In the genomic region with DNA sequence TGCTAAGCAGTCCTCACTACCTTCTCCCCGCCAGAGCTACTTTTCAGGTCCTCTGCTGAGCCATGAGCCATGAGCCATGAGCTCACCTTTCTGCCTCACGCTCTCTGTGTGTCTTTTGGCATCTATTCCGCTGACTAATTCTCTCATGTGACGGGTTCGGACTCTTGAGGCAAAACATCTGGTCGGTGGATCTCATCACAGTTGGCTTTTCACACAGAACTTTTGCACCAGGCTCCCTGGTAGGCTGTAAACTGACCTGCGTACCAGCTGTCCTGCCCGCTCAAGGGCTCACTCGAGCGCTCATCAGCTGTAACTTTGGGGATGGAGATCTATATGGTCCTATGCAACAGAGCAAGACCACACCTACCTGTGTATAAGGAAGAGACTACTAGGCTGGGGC, we compare ENCODE assay signal across 7 mouse cellular contexts. TPM values are rescaled to one million over a fixed set of nuclear protein-coding genes. Genes with fewer than 3 reads are reported as not detected.
DNase-seq lines count a peak whose midpoint lies in the region; ATAC-seq and TF ChIP-seq lines count a peak whose summit lies in the region.

No protein-coding gene starts in this region.

- peak overlapping the region; percentile 47 for H3K4me3 ChIP-seq in gastrocnemius, adult 2 months
- no peak overlapping the region for H3K4me3 ChIP-seq in intestine, embryonic 16.5 days (ENCODE audit: low read length)
- no peak overlapping the region for H3K4me3 ChIP-seq in forebrain, embryonic 16.5 days (replicated peaks; ENCODE audit: low read length)

- H3K27ac ChIP-seq in gastrocnemius, adult 2 months, result peak overlapping the region; percentile 71
- 0 out of 2 replicates have a peak overlapping the region, but pooled peaks have one; percentile 8 for H3K27ac ChIP-seq in intestine, embryonic 16.5 days (ENCODE audit: low read length)
- H3K27ac ChIP-seq in forebrain, embryonic 16.5 days (ENCODE audit: low read length), result no peak overlapping the region

- H3K4me2 ChIP-seq in intestine, embryonic 16.5 days (ENCODE audit: low read depth, low read length), result no peak overlapping the region
- no peak overlapping the region for H3K4me2 ChIP-seq in forebrain, embryonic 16.5 days (ENCODE audit: low read length)

- peak; percentile 58 for ATAC-seq in intestine, embryonic 16.5 days
- no peak for ATAC-seq in forebrain, embryonic 16.5 days

- intact Hi-C loops in gastrocnemius, adult 2 months (cut with DNase I), result no loop called here

- H3K9me3 ChIP-seq in intestine, embryonic 16.5 days (ENCODE audit: control insufficient read depth, low read length), result no peaks in the 10 kb centered on the region
- no peaks in the 10 kb centered on the region for H3K9me3 ChIP-seq in forebrain, embryonic 16.5 days (ENCODE audit: control insufficient read depth, low read length)

- TF ChIP-seq CTCF in gastrocnemius, adult 2 months (IDR thresholded peaks at IDR 0.05), result no peak

- H3K4me1 ChIP-seq in intestine, embryonic 16.5 days (ENCODE audit: control insufficient read depth, insufficient read depth, low read length), result peaks cover 17% of the 10 kb centered on the region
- peaks cover 3% of the 10 kb centered on the region; the same call in 1 of the 2 replicates for H3K4me1 ChIP-seq in forebrain, embryonic 16.5 days (replicated peaks; ENCODE audit: control insufficient read depth, insufficient read depth, low read length)

- no peak overlapping the region for H3K9ac ChIP-seq in intestine, embryonic 16.5 days (ENCODE audit: low read depth, low read length)
- no peak overlapping the region for H3K9ac ChIP-seq in forebrain, embryonic 16.5 days (replicated peaks; ENCODE audit: low read depth, low read length)

- no peaks in the 10 kb centered on the region for H3K36me3 ChIP-seq in intestine, embryonic 16.5 days (ENCODE audit: control insufficient read depth, insufficient read depth, low read length)
- no peaks in the 10 kb centered on the region for H3K36me3 ChIP-seq in forebrain, embryonic 16.5 days (ENCODE audit: control insufficient read depth, insufficient read depth)

- 35% methylated on average over 10 of the region's 10 CpGs for WGBS in intestine, embryonic 16.5 days
- WGBS in forebrain, embryonic 16.5 days, result 74% methylated on average over 10 of the region's 10 CpGs

- no peaks in the 10 kb centered on the region for H3K27me3 ChIP-seq in intestine, embryonic 16.5 days (replicated peaks; ENCODE audit: control insufficient read depth, insufficient read depth, low read length)
- H3K27me3 ChIP-seq in forebrain, embryonic 16.5 days (replicated peaks; ENCODE audit: control insufficient read depth, insufficient read depth, low read length), result no peaks in the 10 kb centered on the region

- DNase-seq in R1 (ENCODE audit: low read depth, low spot score), result peak; percentile 39
- DNase-seq in gastrocnemius, adult 2 months, result peak; percentile 71
- DNase-seq in lung, postnatal 10 days, result peak; percentile 60
- DNase-seq in layer of hippocampus, adult 11-12 months (ENCODE audit: low spot score), result no peak
- DNase-seq in thymus, postnatal 14 days, result no peak

RNA-seq across cellular contexts. Expression of a gene that starts 26.9 kb away (rescaled TPM):
- total RNA-seq in gastrocnemius, adult 2 months (2021), result 10 to 100 TPM; 41.9 to 48.9 TPM
- polyA plus RNA-seq in intestine, embryonic 16.5 days (2015; fragmentation: Nextera tagmentation; extraction: Ambion mirVana), result 231 and 264 TPM in 2 replicates
- 132 and 140 TPM in 2 replicates for polyA plus RNA-seq in forebrain, embryonic 16.5 days (2015; fragmentation: Nextera tagmentation; extraction: Ambion mirVana)

Comparison
In these comparisons a context has a peak if more than half of its experiments do, and no peak if none do; other contexts are left out.
1. DNase-seq: peak in R1 (single experiment), gastrocnemius, adult 2 months (single experiment) and lung, postnatal 10 days (single experiment); none in layer of hippocampus, adult 11-12 months (single experiment) and thymus, postnatal 14 days (single experiment).